Mouse (Mus musculus) stomach, postnatal 0 days (tissue): ENCODE measurements around the gene Mga. TPM values are rescaled to one million over a fixed set of nuclear protein-coding genes. Genes with fewer than 3 reads are reported as not detected.
A peak's percentile ranks its signal among the peaks of the same experiment; 100 is the strongest.

Source experiments
- ATAC-seq: fragments of 200-750 bp; cut with Nextera tagmentation; 2 replicates; pipeline ENCODE4 v1.8.0; 2017; ENCODE audit not compliant: low FRiP score, low TSS enrichment
- DNase-seq: peaks from one replicate; pipeline ENCODE4 v3.0.0-alpha.2; 2016; ENCODE audit warnings: low spot score
- H3K27ac ChIP-seq: fragments of 300-500 bp; sonication (generic); replicated peaks from 2 replicates; pipeline ENCODE4 v1.5.1; 2014; ENCODE audit warnings: mild to moderate bottlenecking, control low read depth
- H3K27me3 ChIP-seq: fragments of 300-500 bp; sonication (generic); 2 replicates; pipeline ENCODE4 v1.6.1; 2014; ENCODE audit warnings: low read length; ENCODE audit not compliant: control insufficient read depth, insufficient read depth
- H3K36me3 ChIP-seq: fragments of 300-500 bp; sonication (generic); 2 replicates; pipeline ENCODE4 v1.6.1; 2014; ENCODE audit warnings: low read length, mixed read lengths; ENCODE audit not compliant: control insufficient read depth, insufficient read depth
- H3K4me1 ChIP-seq: fragments of 300-500 bp; sonication (generic); replicated peaks from 2 replicates; pipeline ENCODE4 v1.6.1; 2014; ENCODE audit warnings: antibody characterized with exemption; ENCODE audit not compliant: control insufficient read depth, insufficient read depth
- H3K4me2 ChIP-seq: fragments of 300-500 bp; sonication (generic); replicated peaks from 2 replicates; pipeline ENCODE4 v1.6.1; 2014; ENCODE audit warnings: low read depth, mild to moderate bottlenecking, control low read depth, moderate library complexity
- H3K4me3 ChIP-seq: fragments of 300-500 bp; sonication (generic); 2 replicates; pipeline ENCODE4 v1.5.1; 2014; ENCODE audit warnings: low read depth, low read length, control low read depth
- H3K9ac ChIP-seq: fragments of 300-500 bp; sonication (generic); 2 replicates; pipeline ENCODE4 v1.6.1; 2014; ENCODE audit warnings: mild to moderate bottlenecking, low read length, control low read depth, mixed read lengths
- H3K9me3 ChIP-seq: fragments of 300-500 bp; sonication (generic); 2 replicates; pipeline ENCODE4 v1.6.1; 2016; ENCODE audit warnings: low read length; ENCODE audit not compliant: control insufficient read depth
- CTCF ChIP-seq: IDR thresholded peaks from 2 replicates; pipeline ENCODE4 v1.5.1; 2016; ENCODE audit warnings: antibody characterized with exemption, low read depth, mild to moderate bottlenecking, moderate library complexity
- EP300 ChIP-seq: optimal IDR thresholded peaks from 2 replicates; pipeline ENCODE3; 2016; ENCODE audit warnings: antibody characterized with exemption
- WGBS: fragments of 180-500 bp; shearing (Covaris S2); extraction: QIAGEN DNeasy Blood & Tissue Kit; methylation state at CpG from one replicate; pipeline ENCODE4 v1.1.7; 2014; 5-methylcytosine and 5-hydroxymethylcytosine counted together
- polyA plus RNA-seq: library from polyadenylated mRNA; unstranded; fragments of >200 nt; fragmentation: Nextera tagmentation; extraction: Ambion mirVana; gene quantifications from 2 replicates; pipeline ENCODE4 v1.2.1, GENCODE M21; 2015

The Mga gene
- 9.4 TPM in 2 replicates for polyA plus RNA-seq

DNA sequence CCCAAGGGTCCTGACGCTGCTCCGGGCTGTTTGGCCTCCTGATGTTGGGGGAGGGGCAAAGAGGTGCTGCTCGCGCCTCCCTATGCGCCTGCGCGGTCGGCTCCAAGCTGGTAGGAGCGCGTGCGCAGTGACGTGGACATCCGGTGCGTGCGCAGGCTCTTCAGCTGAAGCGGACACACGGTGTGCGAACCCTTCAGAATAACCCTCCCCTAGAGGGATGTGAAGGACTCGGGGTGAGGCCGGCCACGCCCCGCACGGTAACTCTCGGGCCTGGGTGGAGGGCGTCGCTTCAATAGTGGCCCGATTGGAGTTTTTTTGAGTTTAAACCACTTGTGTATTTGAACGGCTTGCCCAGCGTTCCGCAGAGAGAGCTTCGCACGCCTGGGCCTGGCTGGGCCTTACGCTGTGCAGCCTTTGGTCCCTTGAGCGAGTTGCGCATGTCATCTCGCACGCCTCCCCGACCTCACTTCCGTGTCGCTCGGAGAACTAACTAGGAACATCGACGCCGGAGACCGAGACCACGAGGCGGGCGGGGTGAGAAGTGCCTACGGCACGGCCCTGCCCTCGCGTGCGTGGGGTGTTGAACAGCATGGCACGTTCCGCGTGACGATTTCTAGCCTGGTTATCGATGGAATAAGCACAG lies at the start of gene Mga:
Gene Mga, plus strand, starts transcription at position 139 of the 643 bp plus-strand sequence.
- TF ChIP-seq CTCF (peak; percentile 21), EP300 (peak; percentile 21)

DNA sequence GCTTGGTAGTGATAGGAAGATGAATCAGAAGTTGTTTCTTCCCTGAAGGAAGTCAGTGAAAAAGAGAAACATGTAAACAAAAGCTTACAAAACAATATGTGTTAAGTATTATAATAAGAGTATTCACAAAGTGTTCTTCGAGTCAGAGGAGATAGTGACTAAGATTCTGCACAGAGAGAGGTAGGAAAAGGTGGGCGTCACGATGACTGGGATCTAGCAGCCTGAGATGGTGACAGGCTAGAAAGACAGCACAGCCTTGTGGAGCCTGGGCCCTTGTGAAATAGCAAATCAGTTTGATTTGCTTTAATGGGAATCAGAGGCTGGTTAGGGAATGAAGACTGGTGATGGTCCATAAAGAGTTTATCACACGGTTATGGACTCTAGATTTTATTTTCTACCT lies 43.2 kb upstream of the Mga start:
- Histone ChIP-seq H3K4me1 (no peaks in the 10 kb centered on the region), H3K9me3 (no peaks in the 10 kb centered on the region), H3K27me3 (no peaks in the 10 kb centered on the region), H3K9ac (no peak overlapping the region), H3K27ac (no peak overlapping the region), H3K4me3 (no peak overlapping the region), H3K4me2 (no peak overlapping the region), H3K36me3 (no peaks in the 10 kb centered on the region)
- TF ChIP-seq EP300, result no peak
- TF ChIP-seq CTCF, result no peak
- 87% methylated on average over 4 of the region's 4 CpGs for WGBS
- DNase-seq, result no peak
- ATAC-seq, result no peak

More for the DNA sequence above, at the start of gene Mga:
- peak; percentile 95 for ATAC-seq
- Histone ChIP-seq H3K4me1 (peaks cover 8% of the 10 kb centered on the region; the same call in 1 of the 2 replicates), H3K9ac (peak within 1 kb of the TSS; percentile 57), H3K4me2 (peak within 1 kb of the TSS; percentile 64), H3K27ac (peak within 1 kb of the TSS; percentile 96), H3K27me3 (no peaks in the 10 kb centered on the region), H3K9me3 (no peaks in the 10 kb centered on the region), H3K4me3 (peak within 1 kb of the TSS; percentile 40), H3K36me3 (no peaks in the 10 kb centered on the region)
- under 1% methylated on average over 56 of the region's 58 CpGs for WGBS
- peak; percentile 97 for DNase-seq

DNA sequence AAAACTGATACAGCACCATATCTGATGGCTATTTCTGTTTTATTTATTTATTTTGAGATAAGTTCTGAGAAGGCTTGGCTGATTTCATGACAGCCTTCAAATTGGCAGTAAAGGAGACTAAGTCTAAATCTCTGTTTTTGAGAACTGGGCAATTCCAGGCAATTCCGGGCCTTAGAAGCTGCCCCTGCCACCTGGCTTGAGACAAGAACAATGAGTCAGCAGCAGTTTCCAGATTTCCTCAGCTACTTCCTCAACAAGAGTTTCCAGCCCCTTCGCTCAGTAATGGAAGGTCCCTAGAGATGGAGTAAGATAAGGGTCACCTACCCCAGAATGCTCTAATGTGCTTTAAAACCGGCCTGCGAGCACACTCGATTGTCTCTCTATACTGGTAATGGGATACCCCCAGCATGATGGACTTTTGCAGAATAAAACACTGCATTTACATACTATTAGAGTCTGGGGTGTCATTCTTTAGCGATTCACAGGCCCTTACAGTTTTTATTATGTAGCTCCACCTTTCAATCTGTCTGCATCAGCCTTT lies 41.6 kb upstream of the Mga start:
- TF ChIP-seq EP300 (no peak), CTCF (no peak)
- no peaks in the 10 kb centered on the region for H3K36me3 ChIP-seq
- no peaks in the 10 kb centered on the region for H3K27me3 ChIP-seq
- no peak overlapping the region for H3K27ac ChIP-seq
- no peak overlapping the region for H3K4me2 ChIP-seq
- DNase-seq (no peak), ATAC-seq (no peak)
- WGBS, result 71% methylated on average over 6 of the region's 6 CpGs
- no peaks in the 10 kb centered on the region for H3K4me1 ChIP-seq
- no peaks in the 10 kb centered on the region for H3K9me3 ChIP-seq
- H3K4me3 ChIP-seq, result no peak overlapping the region
- H3K9ac ChIP-seq, result no peak overlapping the region

DNA sequence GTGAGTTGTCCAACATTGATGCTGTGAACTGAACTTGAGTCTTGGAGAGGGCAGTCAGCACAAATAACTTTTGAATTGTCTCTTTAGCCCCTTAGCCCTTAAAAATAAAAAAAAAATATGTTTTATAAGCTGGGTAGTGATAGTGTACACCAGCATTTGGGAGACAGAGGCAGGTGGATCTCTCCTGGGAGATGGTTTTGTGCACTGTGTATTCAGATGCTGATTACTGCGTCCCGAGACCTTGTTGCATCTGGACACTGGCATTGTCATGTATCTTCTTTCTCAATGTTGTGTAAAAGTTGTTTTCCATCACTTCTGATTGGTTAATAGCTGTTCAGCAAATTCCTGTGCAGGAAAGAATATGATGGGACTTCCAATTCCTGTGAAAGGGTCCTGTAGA lies 39.7 kb upstream of the Mga start:
- no peaks in the 10 kb centered on the region for H3K4me1 ChIP-seq
- no peak overlapping the region for H3K9ac ChIP-seq
- no peak overlapping the region for H3K27ac ChIP-seq
- no peaks in the 10 kb centered on the region for H3K27me3 ChIP-seq
- 91% methylated on average over 2 of the region's 2 CpGs for WGBS
- no peak for DNase-seq
- no peaks in the 10 kb centered on the region for H3K36me3 ChIP-seq
- no peak overlapping the region for H3K4me2 ChIP-seq
- TF ChIP-seq CTCF, result no peak
- TF ChIP-seq EP300, result no peak
- H3K4me3 ChIP-seq, result no peak overlapping the region
- no peak for ATAC-seq
- no peaks in the 10 kb centered on the region for H3K9me3 ChIP-seq

DNA sequence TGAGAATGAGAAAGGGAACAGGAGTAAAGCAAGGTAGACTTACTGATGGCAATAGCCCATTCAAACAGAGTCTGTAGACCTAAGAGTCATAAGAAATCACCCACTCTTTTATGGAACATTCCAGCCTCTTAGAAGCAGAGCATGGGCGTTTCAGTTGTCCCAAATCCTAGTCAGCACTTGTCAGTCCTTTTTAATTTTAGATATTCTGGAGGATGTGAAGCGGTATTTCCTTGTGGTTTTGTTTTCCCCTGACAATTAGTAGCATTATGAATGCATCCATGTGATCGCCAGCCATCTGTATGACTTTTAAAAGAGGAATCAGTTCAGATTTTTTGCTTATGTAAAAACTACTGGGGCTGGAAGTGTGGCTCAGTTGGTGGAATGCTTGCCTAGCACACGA lies 32.5 kb upstream of the Mga start:
- no peak overlapping the region for H3K4me3 ChIP-seq
- no peak overlapping the region for H3K27ac ChIP-seq
- no peaks in the 10 kb centered on the region for H3K36me3 ChIP-seq
- H3K27me3 ChIP-seq, result no peaks in the 10 kb centered on the region
- H3K9me3 ChIP-seq, result no peaks in the 10 kb centered on the region
- H3K4me1 ChIP-seq, result no peaks in the 10 kb centered on the region
- TF ChIP-seq EP300, result no peak
- no peak for TF ChIP-seq CTCF
- no peak overlapping the region for H3K4me2 ChIP-seq
- no peak overlapping the region for H3K9ac ChIP-seq
- WGBS, result 60% methylated on average over 4 of the region's 4 CpGs
- no peak for DNase-seq
- ATAC-seq, result no peak
